Mouse (Mus musculus) heart, embryonic 11.5 days (tissue): Measurements from ENCODE around the gene Uck1. TPM values are rescaled to one million over a fixed set of nuclear protein-coding genes. Genes with fewer than 3 reads are reported as not detected.

Experiments
- polyA plus RNA-seq: library from polyadenylated mRNA; unstranded; fragments of >200 nt; fragmentation: Nextera tagmentation; extraction: Ambion mirVana; gene quantifications from 2 replicates; pipeline ENCODE4 v1.2.1, GENCODE M21; 2014

Gene Uck1
- polyA plus RNA-seq, 1 experiment from 2014 or later, result 42.1 TPM

Other genes with a start within 250 kb of the Uck1 start
- 43.1 and 43.7 TPM in 2 replicates for gene Fam78a, start 175.3 kb downstream of the Uck1 start, polyA plus RNA-seq
- gene Plpp7, start 164.6 kb downstream of the Uck1 start, polyA plus RNA-seq, result 10.0 and 11.7 TPM in 2 replicates
- 39.3 and 40.6 TPM in 2 replicates for gene Prrc2b, start 109.1 kb downstream of the Uck1 start, polyA plus RNA-seq
- gene Pomt1, start 23.6 kb downstream of the Uck1 start, polyA plus RNA-seq, result 12.9 and 15.3 TPM in 2 replicates
- 20.5 and 26.8 TPM in 2 replicates for gene Golga2, start 27.2 kb upstream of the Uck1 start, polyA plus RNA-seq
- gene Swi5, start 27.9 kb upstream of the Uck1 start, polyA plus RNA-seq, result 125 and 339 TPM in 2 replicates
- 32.1 and 35.8 TPM in 2 replicates for gene Ciz1, start 92.2 kb upstream of the Uck1 start, polyA plus RNA-seq
- 10.1 and 11.6 TPM in 2 replicates for gene Dnm1, start 93.2 kb upstream of the Uck1 start, polyA plus RNA-seq
- gene 1110008P14Rik, start 121.8 kb upstream of the Uck1 start, polyA plus RNA-seq, result 50.1 and 51.3 TPM in 2 replicates
- gene Lcn2, start 128.1 kb upstream of the Uck1 start, polyA plus RNA-seq, result 1.1 TPM in 1 of 2 replicates, not detected in the other
- gene Ptges2, start 135.7 kb upstream of the Uck1 start, polyA plus RNA-seq, result 32.7 and 38.2 TPM in 2 replicates
- 5.1 and 5.3 TPM in 2 replicates for gene Naif1, start 190.3 kb upstream of the Uck1 start, polyA plus RNA-seq
- 7.9 and 8.5 TPM in 2 replicates for gene Slc25a25, start 191.3 kb upstream of the Uck1 start, polyA plus RNA-seq